Mouse (Mus musculus) heart, adult 18-20 months (tissue): ENCODE data around the gene Trim37. TPM values are rescaled to one million over a fixed set of nuclear protein-coding genes. Genes with fewer than 3 reads are reported as not detected.

Experiments
- DNase-seq, 2 experiments: peaks; one replicate each; pipeline ENCODE4 v3.0.0; 2021 to 2022; ENCODE audit warnings: mixed read lengths in 1 of 2
- long read RNA-seq, 2 experiments: library from polyadenylated mRNA; stranded (forward); transcript quantifications; one replicate each; pipeline ENCODE4 v2.0.0; 2021
- total RNA-seq, 2 experiments: library from RNA; stranded (reverse); gene quantifications; 2 replicates each; pipeline ENCODE4 v1.2.3; 2021

The Trim37 gene
- 1 to 10 TPM; 5.3 to 5.7 TPM for total RNA-seq
- long read RNA-seq, experiment 1, full-length matches to known transcripts: 3 of 12 reads
- long read RNA-seq, experiment 1, partial matches to known transcripts: 7 of 12 reads
- long read RNA-seq, experiment 1, other reads (novel, unspliced or antisense): 2 of 12 reads
- long read RNA-seq, experiment 2, partial matches to known transcripts: 0 of 10 reads
- long read RNA-seq, experiment 2, other reads (novel, unspliced or antisense): 10 of 10 reads

DNA sequence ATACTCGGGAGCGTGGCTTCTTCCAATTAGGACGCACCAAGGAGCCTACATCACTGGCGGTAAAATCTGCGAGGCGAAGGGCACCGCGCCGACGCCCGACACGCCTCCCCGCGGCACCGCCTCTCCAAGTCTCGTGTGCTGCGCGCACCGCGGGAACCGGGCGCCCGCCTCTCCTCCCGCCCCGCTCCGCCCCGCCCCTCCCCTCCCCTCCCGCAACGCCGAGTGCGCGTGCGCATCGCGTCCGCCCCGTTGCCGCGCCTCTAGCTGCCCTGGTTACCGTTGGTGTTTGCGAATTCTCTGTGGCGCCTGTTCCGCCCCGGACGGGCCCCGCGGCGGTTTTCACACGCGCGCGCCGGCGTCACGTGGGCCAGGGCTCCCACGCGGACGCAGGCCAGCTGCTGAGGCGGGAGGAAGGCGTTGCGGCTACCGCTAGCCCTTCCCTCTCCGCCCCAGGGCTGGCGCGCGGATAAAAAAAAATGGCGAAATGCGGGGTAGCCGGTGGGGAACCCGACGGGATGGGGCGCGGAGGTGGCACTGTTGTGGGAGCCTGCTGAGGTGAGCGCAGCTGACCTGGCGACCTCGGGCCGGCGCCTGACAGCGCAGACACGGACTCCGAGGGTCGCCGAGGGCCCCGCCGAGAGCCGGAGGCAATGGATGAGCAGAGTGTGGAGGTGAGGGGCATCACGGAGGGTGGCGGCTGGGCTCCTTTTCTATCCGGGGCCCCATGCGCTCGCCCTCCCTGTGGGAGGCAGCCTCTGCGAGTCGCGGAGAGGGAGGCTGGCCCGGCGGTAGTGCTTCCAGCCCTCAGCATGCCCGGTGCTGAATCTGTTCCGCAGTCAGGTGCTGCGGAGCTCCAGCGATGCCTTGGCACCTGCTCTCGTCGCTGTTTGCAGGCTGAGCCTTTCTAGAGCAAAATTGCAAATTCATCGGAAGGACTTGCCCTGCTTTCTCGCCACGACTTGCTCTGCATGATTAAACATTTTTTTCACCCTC lies at the start of gene Trim37:
Gene Trim37, plus strand, starts transcription at position 254 of the 993 bp plus-strand sequence.
- peak; percentile 86 to 94 for DNase-seq

DNA sequence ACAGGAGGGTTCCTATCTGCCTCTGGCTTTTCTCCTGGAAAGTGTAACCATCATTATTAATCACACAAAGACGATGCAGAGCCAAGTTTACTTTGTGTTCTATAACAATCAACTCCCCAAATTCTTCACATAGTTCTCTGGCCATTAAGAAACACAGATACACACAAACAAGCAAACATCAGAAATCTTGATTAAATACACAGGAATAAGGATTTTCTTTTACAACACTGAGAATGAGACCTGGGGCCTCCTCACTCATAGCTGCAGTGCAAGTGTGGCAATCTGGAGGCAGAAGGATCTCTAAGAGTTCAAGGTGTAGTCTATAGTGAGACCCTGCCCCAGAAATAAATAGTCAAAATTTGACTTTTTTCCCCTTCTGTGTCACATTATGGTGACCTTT lies 43.2 kb upstream of the Trim37 start:
- DNase-seq: no peak

DNA sequence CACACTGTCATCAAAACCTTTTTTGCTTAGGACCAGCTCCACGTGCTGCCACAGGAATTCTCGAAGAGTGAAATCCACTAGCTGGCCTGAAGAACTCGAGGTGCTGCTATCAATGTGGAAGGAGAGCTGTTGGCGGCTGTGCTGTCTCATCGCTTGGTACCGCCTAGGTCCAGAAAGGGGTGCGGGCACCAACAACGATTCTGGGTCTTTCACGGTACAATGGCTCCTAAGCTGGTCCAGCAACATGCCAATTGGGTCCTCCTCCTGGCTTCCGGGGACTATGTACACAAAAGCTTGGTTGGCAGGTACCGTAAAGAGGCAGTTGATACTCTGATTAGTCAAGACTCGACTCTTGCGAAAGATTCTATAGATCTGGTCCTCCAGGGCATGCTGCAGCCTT lies 41.4 kb upstream of the Trim37 start:
- no peak for DNase-seq

DNA sequence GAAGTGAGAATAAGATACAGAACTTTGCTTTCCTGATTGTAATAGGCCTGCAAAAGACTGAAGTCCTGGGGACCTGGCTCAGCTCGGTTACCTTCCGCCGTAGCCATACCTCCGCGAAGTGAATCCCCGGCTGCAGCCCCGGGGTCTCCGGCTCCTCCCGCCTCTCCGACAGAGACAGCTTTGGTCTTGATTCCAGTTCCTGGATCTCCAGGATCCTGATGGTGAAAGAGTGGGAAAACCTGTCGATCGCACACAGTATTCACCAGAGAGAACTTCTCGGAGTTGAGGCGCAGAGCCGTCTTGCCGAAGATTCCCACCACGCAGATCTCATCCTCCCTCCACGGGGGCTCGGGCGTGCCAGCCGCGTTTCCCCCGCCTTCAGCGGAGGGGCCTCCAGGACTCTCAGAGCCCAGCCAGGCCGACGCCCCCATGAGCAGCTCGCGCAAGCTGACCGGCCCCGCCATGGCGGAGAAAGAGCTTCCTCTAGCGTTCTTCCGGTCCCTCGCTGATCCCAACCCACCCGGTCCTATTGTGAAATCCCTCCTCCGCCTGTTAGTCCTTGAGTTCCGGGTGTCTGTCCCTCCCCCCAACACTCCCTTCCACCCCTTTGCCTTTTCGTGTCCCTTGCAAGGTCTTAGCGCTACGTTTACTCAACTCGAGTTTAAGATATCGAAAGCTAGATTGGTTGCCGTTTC lies 40.4 kb upstream of the Trim37 start, which contains the start of gene Smg8:
Gene Smg8, minus strand, starts transcription at position 485 of the 695 bp plus-strand sequence.
- DNase-seq: peak; percentile 89 to 90

- no peak for DNase-seq
Observed at GRCm38 (mm10) chr11:87087142-87087541, 39.7 kb upstream of the Trim37 start.

- no peak for DNase-seq
Observed at GRCm38 (mm10) chr11:87108409-87108754, 18.5 kb upstream of the Trim37 start, which contains the start of gene Prr11. Prr11 (minus strand) TSS chr11:87108708.

DNA sequence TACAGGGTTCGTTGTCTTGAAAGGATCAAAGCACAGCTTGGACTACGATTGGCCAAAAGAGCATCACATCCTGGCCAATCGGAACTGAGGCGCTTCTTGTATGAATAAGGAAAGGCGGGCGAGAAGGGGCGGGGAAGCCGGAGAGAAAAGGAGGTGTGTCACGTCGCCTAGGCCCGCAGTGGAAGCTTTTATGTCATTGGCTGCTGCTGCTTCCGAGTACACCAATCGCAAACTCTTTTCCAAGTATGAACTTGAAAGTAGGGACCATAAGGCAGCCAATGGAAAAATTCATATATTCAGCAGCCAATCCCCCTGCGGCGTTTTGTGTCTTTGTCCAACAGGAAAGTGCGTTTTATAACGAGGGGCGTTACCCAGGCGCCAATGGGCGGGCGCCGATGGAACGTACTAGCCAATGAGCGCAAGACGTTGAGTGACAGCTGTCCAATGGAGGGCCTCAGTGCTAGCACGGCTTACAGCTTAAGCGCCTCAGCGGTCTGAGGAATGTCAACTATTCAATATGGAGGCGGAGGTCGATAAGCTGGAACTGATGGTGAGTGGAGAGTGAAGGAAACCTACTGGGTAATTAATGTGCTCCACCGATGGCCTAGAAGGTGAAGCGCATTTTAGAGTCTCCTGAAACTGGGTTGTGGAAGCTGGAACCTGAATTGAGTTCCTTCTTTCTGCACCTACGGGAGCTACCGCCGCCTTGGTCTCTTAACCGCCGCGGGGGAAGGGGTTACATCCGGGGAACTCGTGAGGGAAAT lies 17.9 kb upstream of the Trim37 start, which contains the start of gene Ska2:
Gene Ska2, plus strand, starts transcription at position 480 of the 764 bp plus-strand sequence.
- DNase-seq: peak; percentile 96 to 99

DNA sequence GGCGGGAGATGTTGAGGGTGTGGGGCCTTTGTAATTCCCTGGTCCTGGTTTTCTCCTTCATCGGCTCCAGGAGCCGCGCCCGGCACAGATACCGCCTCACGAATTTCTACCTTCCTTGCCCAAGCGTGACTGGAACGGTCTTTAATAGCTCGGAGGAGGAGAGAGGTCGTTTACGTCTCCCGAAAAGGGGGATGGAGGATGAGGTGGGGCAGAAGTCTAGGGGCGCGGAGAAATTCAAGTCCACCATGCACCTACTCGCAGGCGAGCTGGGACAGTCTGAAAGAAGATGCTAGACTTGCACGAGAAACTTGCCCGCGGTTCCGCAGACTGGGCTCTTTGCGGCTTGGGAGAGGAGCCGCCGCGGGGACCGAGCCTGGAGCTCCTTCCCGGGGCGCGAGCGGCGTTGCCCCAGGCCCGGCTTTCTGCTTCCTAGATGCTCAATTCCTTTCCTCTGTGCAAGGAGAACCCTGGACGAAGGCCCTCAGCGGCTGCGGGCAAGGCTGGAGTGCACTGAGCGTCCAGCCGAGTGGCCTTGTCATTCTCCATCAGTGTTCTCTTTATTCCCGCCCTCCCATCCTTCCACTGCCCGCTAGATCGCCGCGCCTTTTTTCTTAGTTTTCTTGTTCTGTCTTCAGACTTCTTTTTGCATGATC lies 17.2 kb upstream of the Trim37 start:
- peak in 1 of 2 experiments; percentile 21 for DNase-seq

DNA sequence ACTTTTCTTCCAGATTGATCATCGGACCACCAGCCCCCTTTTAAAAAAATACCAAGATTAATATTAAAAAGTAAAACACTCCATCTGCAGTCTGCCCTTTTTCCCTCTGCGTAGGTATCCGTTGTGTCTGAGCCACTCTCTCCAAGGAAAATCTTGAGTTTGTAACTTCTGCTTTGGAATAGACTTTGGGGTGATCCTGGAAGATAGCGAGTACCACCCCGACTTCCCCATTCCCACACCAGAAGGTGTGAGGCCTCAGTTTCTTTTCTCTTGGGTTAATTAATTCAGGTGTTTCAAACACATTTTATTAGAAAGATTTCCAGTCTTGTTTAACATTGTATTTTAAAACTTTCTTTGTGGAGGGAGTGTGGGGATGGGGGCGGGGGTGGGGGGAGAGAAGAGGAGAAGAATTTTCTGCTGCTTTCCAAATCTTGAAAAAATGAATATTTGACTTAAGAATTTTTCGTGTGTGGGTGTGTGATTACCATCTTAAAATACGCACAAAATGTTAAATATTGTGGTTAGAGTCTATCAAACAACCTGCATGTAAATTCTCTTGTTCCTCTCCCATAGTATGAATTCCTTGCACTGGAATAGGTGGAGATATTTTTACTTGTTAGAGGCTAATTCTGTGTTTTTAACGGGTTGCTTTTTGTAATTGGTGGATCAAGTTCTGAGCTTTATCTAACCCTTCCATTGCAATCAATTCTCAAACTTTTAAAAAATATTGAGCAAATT lies 16.5 kb upstream of the Trim37 start:
- DNase-seq: no peak

DNA sequence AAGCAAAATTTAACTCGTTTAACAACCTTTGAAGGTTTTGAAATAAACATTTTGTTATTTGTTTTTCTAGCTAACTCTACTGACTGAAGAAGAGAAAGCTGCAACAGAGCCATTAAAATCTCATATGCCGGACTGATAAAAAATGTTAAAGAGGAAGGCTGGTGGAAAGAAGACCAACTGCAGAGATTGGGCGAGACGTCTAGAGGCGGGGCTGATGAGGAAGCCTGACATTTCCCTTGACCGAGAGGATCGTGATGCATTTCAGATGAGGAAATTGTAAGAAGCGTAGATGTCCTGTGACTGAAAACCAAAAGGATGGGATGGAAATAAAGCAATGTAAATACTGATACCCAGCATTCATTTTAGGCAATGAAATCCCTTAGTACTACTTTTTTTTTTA lies 5.0 kb upstream of the Trim37 start:
- DNase-seq: no peak

DNA sequence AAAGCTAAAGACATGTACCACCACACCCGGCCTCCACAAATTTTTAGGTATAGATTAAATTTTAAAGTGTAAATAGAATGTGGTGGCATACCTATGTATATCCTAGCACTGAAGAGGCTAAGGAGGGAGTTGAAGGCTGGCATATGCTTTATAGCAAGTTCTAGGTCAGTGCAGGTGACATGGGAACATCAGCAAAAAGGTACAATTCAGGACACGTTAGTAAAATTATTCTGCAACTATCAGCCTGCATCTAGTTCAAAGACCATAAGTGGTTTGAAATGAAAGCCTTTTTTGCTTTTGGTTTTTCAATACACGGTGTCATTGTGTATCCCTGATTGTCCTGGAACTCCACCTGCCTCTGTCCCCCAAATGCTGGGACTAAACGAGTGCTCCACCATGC lies 1.3 kb upstream of the Trim37 start:
- no peak for DNase-seq

GRCm38 (mm10) chr11:87126281-87126823 lies 525 bp upstream of the Trim37 start:
- peak in 1 of 2 experiments; percentile 8 for DNase-seq

DNA sequence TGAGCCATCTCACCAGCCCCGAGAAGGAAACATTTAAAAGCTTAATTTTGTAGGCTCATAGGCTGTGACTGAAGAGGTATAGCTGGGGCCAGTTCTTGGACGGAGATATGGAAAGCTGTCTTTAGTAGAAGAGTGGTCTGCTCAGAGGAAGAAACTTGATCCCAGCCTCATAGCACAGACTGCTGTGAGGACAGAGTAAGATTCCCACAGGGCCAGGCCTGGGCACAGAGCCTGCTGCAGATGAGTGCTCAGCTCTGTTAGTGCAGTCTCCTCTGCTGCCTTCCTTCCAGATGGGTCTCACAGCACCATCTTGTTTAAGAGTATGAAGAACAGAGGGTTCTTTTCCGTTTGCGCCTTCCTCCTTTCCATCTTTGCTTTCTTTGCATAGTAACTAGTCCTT lies 9.4 kb downstream of the Trim37 start:
- no peak for DNase-seq

DNA sequence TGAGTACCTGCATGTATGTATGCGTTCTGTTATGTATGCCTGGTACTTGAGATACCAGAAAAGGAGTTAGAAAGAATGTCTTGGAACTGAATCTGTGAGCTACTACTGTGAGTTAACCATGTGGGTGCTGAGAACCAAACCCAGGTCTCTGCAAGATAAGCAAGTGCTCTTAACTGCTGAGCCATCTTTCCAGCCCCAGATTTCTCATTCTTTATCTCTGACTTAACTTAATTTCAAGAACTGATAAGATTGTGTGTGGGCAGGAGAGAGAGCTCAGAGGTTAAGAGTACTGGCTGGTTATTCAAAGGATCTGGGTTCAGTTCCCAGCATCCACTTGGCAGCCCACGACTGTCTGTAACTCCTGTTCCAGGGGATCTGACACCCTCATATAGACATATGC lies 31.1 kb downstream of the Trim37 start:
- DNase-seq: no peak

DNA sequence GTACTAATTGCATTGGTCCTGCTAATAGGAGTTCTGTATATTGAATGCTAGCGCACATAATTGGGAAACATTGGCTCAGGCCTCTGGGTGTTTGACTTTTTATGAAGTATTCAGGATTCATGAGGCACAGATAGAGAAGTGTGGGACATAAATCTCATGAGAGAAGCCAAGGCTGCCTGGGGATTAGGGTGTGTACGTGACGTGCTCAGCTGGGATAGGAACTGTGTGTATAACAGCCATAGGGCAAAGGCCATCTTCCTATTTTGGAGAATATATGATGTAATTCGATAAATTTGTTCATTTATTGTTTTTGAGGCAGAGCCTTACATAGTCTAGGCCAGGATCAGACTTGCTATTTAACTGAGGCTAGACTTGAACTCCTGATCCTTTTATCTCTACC lies 35.8 kb downstream of the Trim37 start:
- DNase-seq: no peak

- DNase-seq: no peak
Observed at GRCm38 (mm10) chr11:87163751-87164150, 36.9 kb downstream of the Trim37 start.

DNA sequence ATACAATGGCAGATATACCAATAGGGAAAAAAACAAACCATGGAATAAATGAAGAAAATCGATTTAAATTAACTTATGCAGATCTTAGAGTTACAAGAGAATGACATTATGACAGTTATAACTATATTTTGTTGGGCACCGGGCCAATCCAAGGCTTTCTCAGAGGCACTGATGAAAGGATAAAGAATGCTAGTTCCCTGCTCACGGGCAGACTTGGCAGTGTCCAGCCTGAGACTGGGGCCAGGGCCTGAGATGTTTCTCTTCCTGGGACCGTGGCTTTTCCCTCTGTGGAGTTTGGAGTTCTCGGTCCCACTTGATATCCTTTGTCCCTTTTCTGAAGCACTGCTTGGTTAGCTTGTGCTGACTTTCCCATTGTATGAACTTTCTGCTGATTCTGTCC lies 46.7 kb downstream of the Trim37 start:
- DNase-seq: no peak

- no peak for DNase-seq
Observed at GRCm38 (mm10) chr11:87175031-87175430, 48.2 kb downstream of the Trim37 start.

DNA sequence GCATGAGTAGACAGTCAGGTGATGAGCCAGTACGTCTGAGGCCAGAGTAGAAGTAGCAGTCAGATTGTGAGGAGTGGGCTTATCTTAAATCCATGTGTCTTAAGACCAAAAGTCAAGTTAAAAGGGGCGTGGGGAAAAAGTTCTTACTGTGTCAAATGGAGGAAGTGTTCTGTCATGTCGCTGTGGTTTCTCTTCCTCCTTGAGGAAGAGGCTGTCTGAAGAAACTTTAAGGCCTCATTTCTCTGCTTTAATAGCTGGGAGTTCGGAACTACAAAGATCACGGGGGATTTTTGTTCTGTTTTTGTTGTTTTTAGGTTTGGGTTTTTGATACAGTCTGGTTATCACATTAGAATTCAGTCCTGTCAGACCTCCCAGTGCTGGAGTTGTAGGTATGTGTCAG lies 85.4 kb downstream of the Trim37 start:
- DNase-seq: no peak

DNA sequence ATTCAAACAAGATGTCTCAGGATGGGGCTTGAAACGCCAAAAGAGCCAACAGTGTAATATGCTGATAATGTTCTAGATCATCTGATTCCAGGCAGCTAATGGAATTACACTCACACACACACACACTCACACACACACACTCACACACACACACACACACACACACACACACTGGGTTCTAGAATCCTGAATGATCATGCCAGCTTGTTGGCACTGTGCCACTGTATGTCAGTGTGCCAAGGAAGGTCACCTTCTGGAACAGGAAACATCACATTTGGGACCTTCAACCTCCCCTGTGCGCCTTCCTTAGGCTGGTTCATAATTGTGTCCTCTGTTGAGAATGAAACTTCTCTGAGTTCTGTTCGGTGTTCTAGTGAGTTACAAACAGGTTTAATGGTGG lies 95.8 kb downstream of the Trim37 start:
- DNase-seq: no peak
